Mouse (Mus musculus) liver, postnatal 0 days (tissue): ENCODE data around the gene Pyroxd1. TPM values are rescaled to one million over a fixed set of nuclear protein-coding genes. Genes with fewer than 3 reads are reported as not detected.

Source experiments
- ATAC-seq: fragments of 200-750 bp; cut with Nextera tagmentation; 2 replicates; pipeline ENCODE4 v1.8.0; 2017; ENCODE audit warnings: mild to moderate bottlenecking, moderate library complexity
- DNase-seq: peaks from one replicate; pipeline ENCODE4 v3.0.0-alpha.2; 2016
- H3K27ac ChIP-seq: fragments of 300-500 bp; sonication (generic); 2 replicates; pipeline ENCODE4 v1.5.1; 2014; ENCODE audit warnings: antibody characterized with exemption, moderate library complexity, mild to moderate bottlenecking, low read depth
- H3K27me3 ChIP-seq: fragments of 300-500 bp; sonication (generic); 2 replicates; pipeline ENCODE4 v1.6.1; 2014; ENCODE audit warnings: low read length, control low read depth, mixed read lengths; ENCODE audit not compliant: insufficient read depth
- H3K36me3 ChIP-seq: fragments of 300-500 bp; sonication (generic); replicated peaks from 2 replicates; pipeline ENCODE4 v1.6.1; 2014; ENCODE audit warnings: mild to moderate bottlenecking, control low read depth, low read length, moderate library complexity, mixed read lengths; ENCODE audit not compliant: insufficient read depth
- H3K4me1 ChIP-seq: fragments of 300-500 bp; sonication (generic); 2 replicates; pipeline ENCODE4 v1.6.1; 2014; ENCODE audit warnings: antibody characterized with exemption, mild to moderate bottlenecking, control low read depth; ENCODE audit not compliant: insufficient read depth
- H3K4me2 ChIP-seq: fragments of 300-500 bp; sonication (generic); 2 replicates; pipeline ENCODE4 v1.6.1; 2014; ENCODE audit warnings: low read depth, mild to moderate bottlenecking, low read length, moderate library complexity, mixed read lengths
- H3K4me3 ChIP-seq: fragments of 300-500 bp; sonication (generic); 2 replicates; pipeline ENCODE4 v1.5.1; 2014; ENCODE audit warnings: low read depth, low read length
- H3K9ac ChIP-seq: fragments of 300-500 bp; sonication (generic); replicated peaks from 2 replicates; pipeline ENCODE4 v1.6.1; 2014; ENCODE audit warnings: mild to moderate bottlenecking, moderate library complexity
- H3K9me3 ChIP-seq: fragments of 300-500 bp; sonication (generic); 2 replicates; pipeline ENCODE4 v1.6.1; 2016; ENCODE audit warnings: mild to moderate bottlenecking, control low read depth, low read length, mixed read lengths
- CTCF ChIP-seq: sonication (generic); IDR thresholded peaks from 2 replicates; pipeline ENCODE4 v1.5.1; 2016; ENCODE audit warnings: antibody characterized with exemption, low read depth
- EP300 ChIP-seq: IDR thresholded peaks from 2 replicates; pipeline ENCODE4 v1.6.1; 2016; ENCODE audit warnings: antibody characterized with exemption, low read depth, mild to moderate bottlenecking
- WGBS: fragments of 180-500 bp; shearing (Covaris S2); extraction: QIAGEN DNeasy Blood & Tissue Kit; methylation state at CpG from one replicate; pipeline ENCODE4 v1.1.7; 2014; ENCODE audit not compliant: insufficient replicate concordance; 5-methylcytosine and 5-hydroxymethylcytosine counted together
- polyA plus RNA-seq: library from polyadenylated mRNA; unstranded; fragments of >200 nt; fragmentation: Nextera tagmentation; extraction: Ambion mirVana; gene quantifications from 2 replicates; pipeline ENCODE4 v1.2.1, GENCODE M21; 2015

Pyroxd1 gene
- polyA plus RNA-seq, 1 experiment from 2014 or later: 11.7 TPM

- no peak overlapping the region for H3K27ac ChIP-seq
- TF ChIP-seq EP300 (no peak), CTCF (no peak)
- H3K4me1 ChIP-seq: no peaks in the 10 kb centered on the region
- H3K9ac ChIP-seq: no peak overlapping the region
- H3K4me2 ChIP-seq: no peak overlapping the region
- H3K27me3 ChIP-seq: no peaks in the 10 kb centered on the region
- H3K36me3 ChIP-seq: peaks cover 66% of the 10 kb centered on the region
- no peak for DNase-seq
- no peak overlapping the region for H3K4me3 ChIP-seq
- ATAC-seq: no peak
- WGBS: 71% methylated on average over 7 of the region's 7 CpGs
- H3K9me3 ChIP-seq: no peaks in the 10 kb centered on the region
Measured at GRCm38 (mm10) chr6:142357106-142357505, 11.7 kb downstream of the Pyroxd1 start.

GRCm38 (mm10) chr6:142362036-142362435, 16.6 kb downstream of the Pyroxd1 start:
- Histone ChIP-seq H3K9me3 (no peaks in the 10 kb centered on the region), H3K4me2 (no peak overlapping the region), H3K36me3 (peaks cover 67% of the 10 kb centered on the region), H3K27ac (no peak overlapping the region), H3K9ac (no peak overlapping the region), H3K27me3 (no peaks in the 10 kb centered on the region), H3K4me3 (no peak overlapping the region), H3K4me1 (no peaks in the 10 kb centered on the region)
- ATAC-seq: no peak
- DNase-seq: no peak
- no peak for TF ChIP-seq CTCF
- TF ChIP-seq EP300: no peak
- 89% methylated on average over 6 of the region's 6 CpGs for WGBS

GRCm38 (mm10) chr6:142363019-142363576, 17.6 kb downstream of the Pyroxd1 start:
- DNase-seq: no peak
- H3K4me3 ChIP-seq: no peak overlapping the region
- H3K4me1 ChIP-seq: no peaks in the 10 kb centered on the region
- ATAC-seq: no peak
- TF ChIP-seq EP300 (no peak), CTCF (peak; percentile 42; the same call in 1 of the 2 replicates)
- no peak overlapping the region for H3K27ac ChIP-seq
- H3K27me3 ChIP-seq: no peaks in the 10 kb centered on the region
- H3K9ac ChIP-seq: no peak overlapping the region
- H3K9me3 ChIP-seq: no peaks in the 10 kb centered on the region
- peaks cover 71% of the 10 kb centered on the region for H3K36me3 ChIP-seq
- WGBS: 67% methylated on average over 9 of the region's 9 CpGs
- no peak overlapping the region for H3K4me2 ChIP-seq

- no peaks in the 10 kb centered on the region for H3K9me3 ChIP-seq
- no peak overlapping the region for H3K4me3 ChIP-seq
- no peak for ATAC-seq
- WGBS: 81% methylated on average over 8 of the region's 8 CpGs
- no peak for TF ChIP-seq EP300
- TF ChIP-seq CTCF: no peak
- peaks cover 64% of the 10 kb centered on the region for H3K36me3 ChIP-seq
- H3K9ac ChIP-seq: no peak overlapping the region
- H3K27me3 ChIP-seq: no peaks in the 10 kb centered on the region
- no peak for DNase-seq
- H3K27ac ChIP-seq: no peak overlapping the region
- H3K4me1 ChIP-seq: no peaks in the 10 kb centered on the region
- H3K4me2 ChIP-seq: no peak overlapping the region
Measured at GRCm38 (mm10) chr6:142365742-142366472, 20.5 kb downstream of the Pyroxd1 start.

- Histone ChIP-seq H3K27me3 (no peaks in the 10 kb centered on the region), H3K27ac (no peak overlapping the region), H3K9ac (no peak overlapping the region), H3K4me2 (no peak overlapping the region), H3K9me3 (no peaks in the 10 kb centered on the region), H3K4me3 (no peak overlapping the region), H3K4me1 (no peaks in the 10 kb centered on the region), H3K36me3 (peaks cover 59% of the 10 kb centered on the region)
- 88% methylated on average over 10 of the region's 10 CpGs for WGBS
- ATAC-seq (no peak), DNase-seq (no peak)
- no peak for TF ChIP-seq CTCF
- no peak for TF ChIP-seq EP300
Measured at GRCm38 (mm10) chr6:142366473-142367018, 21.1 kb downstream of the Pyroxd1 start.

GRCm38 (mm10) chr6:142367565-142367964, 22.1 kb downstream of the Pyroxd1 start:
- Histone ChIP-seq H3K4me2 (no peak overlapping the region), H3K9me3 (no peaks in the 10 kb centered on the region), H3K27ac (no peak overlapping the region), H3K4me1 (no peaks in the 10 kb centered on the region), H3K36me3 (peaks cover 60% of the 10 kb centered on the region), H3K9ac (no peak overlapping the region), H3K4me3 (no peak overlapping the region), H3K27me3 (no peaks in the 10 kb centered on the region)
- DNase-seq: no peak
- 84% methylated on average over 3 of the region's 3 CpGs for WGBS
- TF ChIP-seq EP300 (no peak), CTCF (no peak)
- no peak for ATAC-seq
